Mouse (Mus musculus) hindbrain, postnatal 0 days (tissue): Measurements from ENCODE around the gene Hils1. TPM values are rescaled to one million over a fixed set of nuclear protein-coding genes. Genes with fewer than 3 reads are reported as not detected.
A peak's percentile ranks its signal among the peaks of the same experiment; 100 is the strongest.

Experiments used
- ATAC-seq: fragments of 200-750 bp; cut with Nextera tagmentation; 2 replicates; pipeline ENCODE4 v1.8.0; 2017; ENCODE audit warnings: mild to moderate bottlenecking, moderate TSS enrichment, moderate library complexity
- DNase-seq: peaks from one replicate; pipeline ENCODE4 v3.0.0-alpha.2; 2015; ENCODE audit warnings: low spot score
- H3K27ac ChIP-seq: fragments of 300-500 bp; sonication (generic); 2 replicates; pipeline ENCODE4 v1.5.1; 2014; ENCODE audit warnings: mild to moderate bottlenecking
- H3K27me3 ChIP-seq: fragments of 300-500 bp; sonication (generic); 2 replicates; pipeline ENCODE4 v1.6.1; 2014; ENCODE audit warnings: low read length, mixed read lengths; ENCODE audit not compliant: insufficient read depth
- H3K36me3 ChIP-seq: fragments of 300-500 bp; sonication (generic); 2 replicates; pipeline ENCODE4 v1.6.1; 2014; ENCODE audit warnings: low read length, mixed read lengths; ENCODE audit not compliant: insufficient read depth
- H3K4me1 ChIP-seq: fragments of 300-500 bp; sonication (generic); 2 replicates; pipeline ENCODE4 v1.6.1; 2014; ENCODE audit warnings: antibody characterized with exemption, low read length, mixed read lengths; ENCODE audit not compliant: insufficient read depth
- H3K4me2 ChIP-seq: fragments of 300-500 bp; sonication (generic); 2 replicates; pipeline ENCODE4 v1.6.1; 2014; ENCODE audit warnings: low read depth, mild to moderate bottlenecking, low read length, moderate library complexity, mixed read lengths
- H3K4me3 ChIP-seq: fragments of 300-500 bp; sonication (generic); 2 replicates; pipeline ENCODE4 v1.5.1; 2014; ENCODE audit warnings: low read length
- H3K9ac ChIP-seq: fragments of 300-500 bp; sonication (generic); replicated peaks from 2 replicates; pipeline ENCODE4 v1.6.1; 2014; ENCODE audit warnings: mild to moderate bottlenecking, low read length, moderate library complexity, mixed read lengths
- H3K9me3 ChIP-seq: fragments of 300-500 bp; sonication (generic); 2 replicates; pipeline ENCODE4 v1.6.1; 2016; ENCODE audit warnings: low read length, mixed read lengths
- CTCF ChIP-seq: IDR thresholded peaks from 2 replicates; pipeline ENCODE4 v1.5.1; 2016; ENCODE audit warnings: antibody characterized with exemption, control low read depth, low read depth
- WGBS: fragments of 180-500 bp; shearing (Covaris S2); extraction: QIAGEN DNeasy Blood & Tissue Kit; methylation state at CpG from one replicate; pipeline ENCODE4 v1.1.7; 2014; 5-methylcytosine and 5-hydroxymethylcytosine counted together
- polyA plus RNA-seq: library from polyadenylated mRNA; unstranded; fragments of >200 nt; fragmentation: Nextera tagmentation; extraction: Ambion mirVana; gene quantifications from 2 replicates; pipeline ENCODE4 v1.2.1, GENCODE M21; 2015
- total RNA-seq: library from RNA; depleted of rRNA; stranded (reverse); fragments of >200 nt; gene quantifications from 2 replicates; pipeline ENCODE4 v1.2.3, GENCODE M21; 2014

Gene Hils1
- total and polyA plus RNA-seq, 2 experiments from 2014 or later = not detected

DNA sequence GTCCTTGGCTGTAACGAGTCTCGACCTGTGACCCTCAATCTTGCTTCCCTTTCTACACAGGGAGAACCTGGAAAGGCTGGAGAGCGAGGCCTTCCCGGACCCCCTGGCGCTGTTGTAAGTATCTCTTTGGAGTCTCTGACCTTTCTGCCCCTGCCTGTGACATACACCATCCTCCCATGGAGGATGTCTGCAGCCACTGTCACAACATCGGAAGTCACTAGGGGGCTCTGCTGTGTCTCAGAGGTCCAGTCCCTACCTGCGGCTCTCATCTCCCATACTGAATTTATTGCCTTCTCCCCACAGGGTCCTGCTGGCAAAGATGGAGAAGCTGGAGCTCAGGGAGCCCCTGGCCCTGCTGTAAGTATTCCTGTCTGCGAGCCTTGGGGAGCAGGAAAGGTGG lies 23.1 kb upstream of the Hils1 start:
- peak; percentile 15; the same call in 1 of the 2 replicates for TF ChIP-seq CTCF
- no peak overlapping the region for H3K9ac ChIP-seq
- ATAC-seq = no peak
- WGBS = 25% methylated on average over 8 of the region's 8 CpGs
- no peaks in the 10 kb centered on the region for H3K27me3 ChIP-seq
- no peak overlapping the region for H3K4me3 ChIP-seq
- H3K9me3 ChIP-seq = no peaks in the 10 kb centered on the region
- no peak overlapping the region for H3K4me2 ChIP-seq
- DNase-seq = no peak
- no peaks in the 10 kb centered on the region for H3K36me3 ChIP-seq
- no peaks in the 10 kb centered on the region for H3K4me1 ChIP-seq
- no peak overlapping the region for H3K27ac ChIP-seq

- Histone ChIP-seq H3K9ac (no peak overlapping the region), H3K9me3 (no peaks in the 10 kb centered on the region), H3K4me2 (no peak overlapping the region), H3K36me3 (no peaks in the 10 kb centered on the region), H3K27ac (no peak overlapping the region), H3K4me1 (no peaks in the 10 kb centered on the region), H3K4me3 (no peak overlapping the region), H3K27me3 (no peaks in the 10 kb centered on the region)
- WGBS = 85% methylated on average over 12 of the region's 12 CpGs
- DNase-seq = no peak
- TF ChIP-seq CTCF = no peak
- ATAC-seq = no peak
Observed at GRCm38 (mm10) chr11:94945236-94945635, 22.2 kb upstream of the Hils1 start.

DNA sequence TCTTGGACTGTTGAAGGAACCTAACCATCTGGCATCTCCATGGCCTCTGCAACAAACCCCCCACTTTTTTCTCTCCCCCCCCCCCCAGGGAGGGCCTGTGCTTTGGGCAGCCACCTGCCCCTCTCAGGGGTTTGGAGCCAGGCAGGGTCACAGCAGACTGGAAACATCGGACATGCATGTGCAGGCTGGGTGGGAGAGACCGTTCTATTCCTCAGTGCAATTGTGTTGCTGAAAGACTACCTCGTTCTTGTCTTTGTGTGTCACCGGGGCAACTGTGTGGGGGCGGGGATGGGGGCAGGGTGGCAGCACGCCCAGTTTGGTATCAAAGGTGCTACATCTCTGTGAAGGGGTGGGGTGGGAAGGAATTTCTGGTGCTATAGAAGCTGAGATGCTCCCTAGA lies 15.2 kb upstream of the Hils1 start:
- Histone ChIP-seq H3K27me3 (no peaks in the 10 kb centered on the region), H3K4me1 (no peaks in the 10 kb centered on the region), H3K27ac (no peak overlapping the region), H3K36me3 (no peaks in the 10 kb centered on the region), H3K4me3 (no peak overlapping the region), H3K4me2 (no peak overlapping the region), H3K9ac (no peak overlapping the region), H3K9me3 (no peaks in the 10 kb centered on the region)
- DNase-seq (no peak), ATAC-seq (peak; percentile 18; the same call in 1 of the 2 replicates)
- no peak for TF ChIP-seq CTCF
- 7% methylated on average over 6 of the region's 6 CpGs for WGBS

- no peak for DNase-seq
- no peaks in the 10 kb centered on the region for H3K4me1 ChIP-seq
- whole genome bisulfite sequencing = 64% methylated on average over 9 of the region's 9 CpGs
- no peak overlapping the region for H3K9ac ChIP-seq
- no peak for ATAC-seq
- no peaks in the 10 kb centered on the region for H3K27me3 ChIP-seq
- H3K4me2 ChIP-seq = no peak overlapping the region
- no peaks in the 10 kb centered on the region for H3K9me3 ChIP-seq
- H3K36me3 ChIP-seq = no peaks in the 10 kb centered on the region
- H3K4me3 ChIP-seq = no peak overlapping the region
- H3K27ac ChIP-seq = no peak overlapping the region
- no peak for TF ChIP-seq CTCF
Observed at GRCm38 (mm10) chr11:94955103-94955502, 12.3 kb upstream of the Hils1 start.

DNA sequence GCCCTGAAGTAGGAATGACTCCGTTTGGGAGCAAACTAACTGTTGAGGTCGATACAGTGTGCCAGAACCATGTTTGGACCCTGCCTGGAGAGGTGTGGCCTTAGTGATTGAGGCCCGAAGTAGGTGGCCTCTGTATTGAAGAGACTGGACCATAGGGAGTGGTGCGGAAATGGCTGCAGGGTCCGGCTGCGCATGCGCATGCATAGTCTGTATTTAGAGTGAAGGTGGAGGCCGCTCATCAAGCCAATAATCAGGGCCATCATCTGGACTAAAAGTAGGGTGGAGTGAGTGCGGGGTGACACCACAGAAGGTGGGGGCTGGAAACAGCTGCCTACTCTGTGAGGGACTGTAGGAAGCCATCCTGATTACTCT lies 9.7 kb upstream of the Hils1 start:
- Histone ChIP-seq H3K36me3 (no peaks in the 10 kb centered on the region), H3K9ac (no peak overlapping the region), H3K4me2 (no peak overlapping the region), H3K27me3 (no peaks in the 10 kb centered on the region), H3K9me3 (no peaks in the 10 kb centered on the region), H3K27ac (peak overlapping the region; percentile 50; the same call in 1 of the 2 replicates), H3K4me1 (no peaks in the 10 kb centered on the region), H3K4me3 (no peak overlapping the region)
- WGBS = 86% methylated on average over 9 of the region's 9 CpGs
- no peak; the same call in 1 of the 2 replicates for ATAC-seq
- no peak for DNase-seq
- no peak for TF ChIP-seq CTCF

GRCm38 (mm10) chr11:94958065-94958858 lies 9.1 kb upstream of the Hils1 start:
- H3K4me2 ChIP-seq = no peak overlapping the region
- H3K9ac ChIP-seq = no peak overlapping the region
- H3K4me1 ChIP-seq = no peaks in the 10 kb centered on the region
- DNase-seq = peak; percentile 82
- H3K36me3 ChIP-seq = no peaks in the 10 kb centered on the region
- peak; percentile 91 for ATAC-seq
- no peak overlapping the region for H3K4me3 ChIP-seq
- no peak for TF ChIP-seq CTCF
- WGBS = 8% methylated on average over 8 of the region's 8 CpGs
- H3K9me3 ChIP-seq = no peaks in the 10 kb centered on the region
- H3K27ac ChIP-seq = peak overlapping the region; percentile 50; the same call in 1 of the 2 replicates
- no peaks in the 10 kb centered on the region for H3K27me3 ChIP-seq

GRCm38 (mm10) chr11:94962534-94963101 lies 4.8 kb upstream of the Hils1 start:
- no peak for TF ChIP-seq CTCF
- Histone ChIP-seq H3K9me3 (no peaks in the 10 kb centered on the region), H3K4me1 (no peaks in the 10 kb centered on the region), H3K36me3 (no peaks in the 10 kb centered on the region), H3K4me3 (no peak overlapping the region), H3K27me3 (no peaks in the 10 kb centered on the region), H3K9ac (no peak overlapping the region), H3K27ac (no peak overlapping the region), H3K4me2 (no peak overlapping the region)
- 73% methylated on average over 5 of the region's 5 CpGs for WGBS
- DNase-seq (no peak), ATAC-seq (no peak)
